Mouse (Mus musculus) bone marrow macrophage, adult 2 months (primary cell): Measurements from ENCODE around the gene Dydc1. TPM values are rescaled to one million over a fixed set of nuclear protein-coding genes. Genes with fewer than 3 reads are reported as not detected.
"Not testable (repeated sequence)": the region's sequence is repeated elsewhere in the genome, so short reads cannot be mapped to it uniquely, and the experiment has no call there.

Experiments used
- H3K27ac ChIP-seq: 2 replicates; pipeline ENCODE4 v1.5.1; 2012; ENCODE audit warnings: low read depth, low read length; ENCODE audit not compliant: insufficient read depth
- H3K4me1 ChIP-seq: 2 replicates; pipeline ENCODE4 v1.6.1; 2012; ENCODE audit warnings: low read length; ENCODE audit not compliant: control insufficient read depth, insufficient read depth
- H3K4me3 ChIP-seq: 2 replicates; pipeline ENCODE4 v1.5.1; 2012; ENCODE audit warnings: mild to moderate bottlenecking, low read length, moderate library complexity; ENCODE audit not compliant: insufficient read depth
- CTCF ChIP-seq: IDR thresholded peaks from 2 replicates; pipeline ENCODE4 v1.5.1; 2012; ENCODE audit warnings: low read depth, mild to moderate bottlenecking, low read length, moderate library complexity
- POLR2A ChIP-seq: IDR thresholded peaks from 2 replicates; pipeline ENCODE4 v1.6.1; 2012; ENCODE audit warnings: mild to moderate bottlenecking, low read depth, low read length, borderline replicate concordance
- polyA plus RNA-seq: library from polyadenylated mRNA; stranded (reverse); fragments of >200 nt; gene quantifications from 2 replicates; pipeline ENCODE4 v1.2.4, GENCODE M21; 2012; ENCODE audit not compliant: missing spikeins, insufficient read depth, insufficient read length

Gene Dydc1
- polyA plus RNA-seq, 1 experiment: not detected

- TF ChIP-seq CTCF (no peak), POLR2A (no peak)
- H3K4me1 ChIP-seq: no peaks in the 10 kb centered on the region
These were observed 20.2 kb upstream of the Dydc1 start for GRCm38 (mm10) chr14:41052481-41052880.

GRCm38 (mm10) chr14:41053190-41053589, 19.5 kb upstream of the Dydc1 start:
- H3K27ac ChIP-seq, H3K4me3 ChIP-seq, H3K4me1 ChIP-seq: not testable (repeated sequence)

More at GRCm38 (mm10) chr14:41052481-41052880, 20.2 kb upstream of the Dydc1 start:
- no peak overlapping the region for H3K4me3 ChIP-seq
- H3K27ac ChIP-seq: no peak overlapping the region

- TF ChIP-seq POLR2A (no peak), CTCF (no peak)
These were observed 7.5 kb upstream of the Dydc1 start for GRCm38 (mm10) chr14:41065168-41065567.

DNA sequence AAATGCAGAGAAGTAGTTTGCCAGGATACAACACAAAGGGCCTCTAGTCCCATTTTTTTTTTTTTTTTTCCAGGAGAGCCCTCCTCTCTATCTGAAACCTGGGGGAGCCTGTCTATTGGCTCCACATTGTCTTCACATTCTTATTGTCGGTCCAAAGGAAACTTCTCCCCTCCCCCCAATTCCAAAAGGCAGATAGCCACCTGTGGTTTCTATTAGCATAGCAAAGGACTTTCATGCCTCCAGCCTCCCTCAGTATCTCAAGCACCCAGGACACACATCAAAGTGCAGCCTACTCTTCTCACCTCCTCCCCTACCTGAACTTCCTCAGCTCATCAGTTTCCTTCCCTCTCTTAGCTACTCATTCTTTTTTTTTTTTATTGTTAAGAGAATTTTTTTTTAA, 6.3 kb upstream of the Dydc1 start:
- TF ChIP-seq CTCF: no peak
- TF ChIP-seq POLR2A: no peak
- H3K4me3 ChIP-seq: no peak overlapping the region
- H3K4me1 ChIP-seq: no peaks in the 10 kb centered on the region
- H3K27ac ChIP-seq: no peak overlapping the region

More at GRCm38 (mm10) chr14:41065168-41065567, 7.5 kb upstream of the Dydc1 start:
- Histone ChIP-seq H3K4me3 (no peak overlapping the region), H3K4me1 (no peaks in the 10 kb centered on the region), H3K27ac (no peak overlapping the region)

DNA sequence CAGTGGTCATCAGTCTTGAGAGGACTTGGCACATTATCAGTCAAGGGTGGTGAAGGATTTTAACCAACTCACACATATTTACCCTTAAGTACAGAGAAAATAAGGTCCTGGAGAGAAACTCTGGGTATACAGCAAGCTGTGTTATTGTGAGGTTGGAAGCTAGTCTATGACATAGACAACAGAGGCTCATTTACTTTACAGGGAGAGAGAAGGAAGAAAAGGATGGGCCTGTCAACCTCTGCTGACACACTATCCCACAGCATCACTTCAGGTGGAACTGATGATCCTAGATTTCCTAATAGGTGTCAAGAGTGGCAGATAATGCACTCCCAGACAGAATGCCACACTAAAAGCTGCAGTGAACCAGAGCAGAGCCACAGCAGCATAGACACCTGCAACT, 3.6 kb upstream of the Dydc1 start, which contains the start of gene Dydc2:
Gene Dydc2, minus strand, starts transcription at position 101 of the 400 bp plus-strand sequence.
- Histone ChIP-seq H3K27ac (no peak within 1 kb of the TSS), H3K4me1 (no peaks in the 10 kb centered on the region)
- TF ChIP-seq POLR2A: no peak

DNA sequence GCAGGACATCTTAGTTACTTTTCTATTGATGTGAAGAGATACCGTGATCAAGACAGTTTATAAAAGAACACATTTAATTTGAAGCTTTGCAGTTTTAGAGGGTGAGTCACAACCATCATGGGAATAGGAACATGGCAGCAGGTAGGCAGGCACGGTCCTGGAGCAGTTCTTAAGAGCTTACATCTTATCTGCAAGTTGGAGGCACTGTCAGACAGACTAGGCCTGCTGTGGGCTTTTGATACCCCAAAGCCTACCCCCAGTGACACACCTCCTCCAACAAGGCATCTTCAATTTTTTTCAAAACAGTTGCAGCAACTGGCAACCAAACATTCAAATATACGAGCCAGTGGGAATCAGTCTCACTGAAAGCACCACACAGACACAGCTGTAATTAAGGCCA, 2.4 kb upstream of the Dydc1 start:
- H3K4me1 ChIP-seq: no peaks in the 10 kb centered on the region
- H3K4me3 ChIP-seq: no peak overlapping the region
- H3K27ac ChIP-seq: no peak overlapping the region
- TF ChIP-seq POLR2A (no peak), CTCF (no peak)

More for the DNA sequence above, 3.6 kb upstream of the Dydc1 start, which contains the start of gene Dydc2:
- no peak within 1 kb of the TSS for H3K4me3 ChIP-seq

DNA sequence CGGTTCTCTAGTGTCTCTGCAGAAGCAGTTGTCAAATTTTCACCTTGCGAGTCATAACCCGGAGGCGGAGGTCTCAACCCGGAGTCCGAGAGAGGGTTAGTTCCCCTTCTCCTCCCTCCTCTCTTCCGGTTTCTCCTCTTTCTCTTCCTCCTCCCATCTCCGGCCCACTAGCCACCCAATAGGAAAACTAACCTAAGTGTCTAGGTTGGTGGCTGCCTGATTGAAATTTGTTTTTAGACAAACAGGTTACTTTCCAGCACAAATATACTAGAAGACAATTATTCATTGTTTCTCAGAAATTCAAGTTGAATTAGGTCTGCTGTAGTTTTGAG, 199 bp downstream of the Dydc1 start:
- Histone ChIP-seq H3K4me1 (no peaks in the 10 kb centered on the region), H3K27ac (no peak overlapping the region), H3K4me3 (peak overlapping the region; percentile 5; the same call in 1 of the 2 replicates)
- TF ChIP-seq POLR2A: no peak

- TF ChIP-seq CTCF (no peak), POLR2A (no peak)
- Histone ChIP-seq H3K4me3 (no peak overlapping the region), H3K4me1 (no peaks in the 10 kb centered on the region), H3K27ac (no peak overlapping the region)
These were observed 9.7 kb downstream of the Dydc1 start for GRCm38 (mm10) chr14:41082408-41082807.

DNA sequence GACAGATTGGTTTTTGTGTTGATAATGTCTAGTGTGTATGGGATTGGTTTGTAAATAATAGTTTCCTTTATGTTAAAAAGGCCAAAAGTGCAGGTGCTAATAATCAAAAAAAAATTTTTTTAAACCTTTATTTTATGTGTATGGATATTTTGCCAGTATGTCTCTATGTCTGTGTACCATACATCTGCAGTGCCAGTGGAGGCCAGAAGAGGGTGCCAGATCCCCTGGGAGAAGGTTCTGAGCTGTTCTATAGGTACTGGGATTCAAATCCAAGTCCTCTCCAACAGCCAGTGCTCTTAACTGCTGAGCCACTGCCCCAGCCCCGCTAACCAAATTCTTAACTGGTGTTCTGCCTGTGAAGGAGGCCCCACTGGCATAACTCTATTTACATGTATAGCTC, 14.8 kb downstream of the Dydc1 start:
- no peak overlapping the region for H3K27ac ChIP-seq
- no peaks in the 10 kb centered on the region for H3K4me1 ChIP-seq
- H3K4me3 ChIP-seq: no peak overlapping the region
- TF ChIP-seq POLR2A (no peak), CTCF (no peak)

DNA sequence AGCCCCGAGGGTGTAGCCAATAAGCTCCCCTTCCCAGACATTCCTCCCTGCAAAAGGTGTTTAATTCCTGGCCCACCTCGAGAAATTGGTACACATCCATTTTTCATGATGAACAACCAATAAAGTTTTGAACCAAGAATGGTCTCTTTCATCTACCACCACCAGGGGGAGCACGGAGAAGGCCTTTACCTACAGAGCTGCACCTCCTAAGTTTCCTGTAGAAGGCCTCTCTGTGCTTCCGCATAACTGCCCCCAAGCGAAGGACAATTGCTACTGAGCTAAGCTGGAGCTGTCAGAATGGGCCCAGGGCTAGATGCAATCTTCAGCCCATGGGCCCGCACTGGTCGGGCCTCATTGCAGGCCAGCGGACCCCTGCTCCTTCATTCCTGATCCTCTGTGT, 18.1 kb downstream of the Dydc1 start:
- H3K4me3 ChIP-seq: no peak overlapping the region
- H3K4me1 ChIP-seq: no peaks in the 10 kb centered on the region
- no peak overlapping the region for H3K27ac ChIP-seq
- TF ChIP-seq POLR2A: no peak
- TF ChIP-seq CTCF: peak; percentile 19; the same call in 1 of the 2 replicates

GRCm38 (mm10) chr14:41094114-41094513, 21.4 kb downstream of the Dydc1 start:
- no peak overlapping the region for H3K4me3 ChIP-seq
- H3K27ac ChIP-seq: no peak overlapping the region
- TF ChIP-seq POLR2A (no peak), CTCF (no peak)
- H3K4me1 ChIP-seq: no peaks in the 10 kb centered on the region
